Mouse (Mus musculus) heart, embryonic 15.5 days (tissue): Measurements from ENCODE around the gene Ddx11. TPM values are rescaled to one million over a fixed set of nuclear protein-coding genes. Genes with fewer than 3 reads are reported as not detected.

Source experiments
- ATAC-seq: fragments of 200-750 bp; cut with Nextera tagmentation; replicated peaks from 2 replicates; pipeline ENCODE4 v1.8.0; 2017; ENCODE audit warnings: low read depth, moderate TSS enrichment; ENCODE audit not compliant: insufficient number of reproducible peaks, insufficient read depth, low FRiP score
- H3K27ac ChIP-seq: fragments of 300-500 bp; sonication (generic); 2 replicates; pipeline ENCODE4 v1.5.1; 2015; ENCODE audit warnings: mild to moderate bottlenecking, inconsistent platforms
- H3K27me3 ChIP-seq: fragments of 300-500 bp; sonication (generic); 2 replicates; pipeline ENCODE4 v1.6.1; 2015; ENCODE audit warnings: inconsistent platforms
- H3K36me3 ChIP-seq: fragments of 300-500 bp; sonication (generic); 2 replicates; pipeline ENCODE4 v1.6.1; 2015; ENCODE audit warnings: mild to moderate bottlenecking, inconsistent platforms
- H3K4me1 ChIP-seq: fragments of 300-500 bp; sonication (generic); replicated peaks from 2 replicates; pipeline ENCODE4 v1.6.1; 2015; ENCODE audit warnings: inconsistent platforms
- H3K4me2 ChIP-seq: fragments of 300-500 bp; sonication (generic); 2 replicates; pipeline ENCODE4 v1.6.1; 2015; ENCODE audit warnings: inconsistent platforms, mild to moderate bottlenecking, moderate library complexity
- H3K4me3 ChIP-seq: fragments of 300-500 bp; sonication (generic); 2 replicates; pipeline ENCODE4 v1.5.1; 2015; ENCODE audit warnings: mild to moderate bottlenecking, inconsistent platforms
- H3K9ac ChIP-seq: fragments of 300-500 bp; sonication (generic); 2 replicates; pipeline ENCODE4 v1.6.1; 2015; ENCODE audit warnings: mild to moderate bottlenecking, inconsistent platforms
- H3K9me3 ChIP-seq: fragments of 300-500 bp; sonication (generic); replicated peaks from 2 replicates; pipeline ENCODE4 v1.6.1; 2016; ENCODE audit warnings: inconsistent platforms
- WGBS: fragments of 180-500 bp; shearing (Covaris S2); methylation state at CpG from one replicate; pipeline ENCODE4 v1.1.7; 2015; ENCODE audit warnings: mixed read lengths; 5-methylcytosine and 5-hydroxymethylcytosine counted together
- polyA plus RNA-seq: library from polyadenylated mRNA; unstranded; fragments of >200 nt; fragmentation: Nextera tagmentation; extraction: Ambion mirVana; gene quantifications from 2 replicates; pipeline ENCODE4 v1.2.1, GENCODE M21; 2015

The Ddx11 gene
- polyA plus RNA-seq, 1 experiment from 2014 or later, result 9.5 TPM

GRCm38 (mm10) chr17:66092664-66093063, 30.7 kb upstream of the Ddx11 start:
- H3K9ac ChIP-seq, result no peak overlapping the region
- H3K36me3 ChIP-seq, result peaks cover 25% of the 10 kb centered on the region
- ATAC-seq, result no peak
- whole genome bisulfite sequencing, result 80% methylated on average over 3 of the region's 3 CpGs
- H3K4me2 ChIP-seq, result no peak overlapping the region
- no peaks in the 10 kb centered on the region for H3K9me3 ChIP-seq
- peaks cover 3% of the 10 kb centered on the region; the same call in 1 of the 2 replicates for H3K4me1 ChIP-seq
- H3K4me3 ChIP-seq, result no peak overlapping the region
- no peak overlapping the region for H3K27ac ChIP-seq
- no peaks in the 10 kb centered on the region for H3K27me3 ChIP-seq

GRCm38 (mm10) chr17:66100566-66101379, 22.5 kb upstream of the Ddx11 start:
- ATAC-seq, result peak; percentile 58
- H3K9me3 ChIP-seq, result no peaks in the 10 kb centered on the region
- under 1% methylated on average over 41 of the region's 41 CpGs for WGBS
- H3K27me3 ChIP-seq, result no peaks in the 10 kb centered on the region
- peaks cover 26% of the 10 kb centered on the region for H3K4me1 ChIP-seq
- 0 out of 2 replicates have a peak, but pooled peaks cover 3% of the 10 kb centered on the region for H3K36me3 ChIP-seq
- H3K4me3 ChIP-seq, result peak overlapping the region; percentile 81
- H3K27ac ChIP-seq, result peak overlapping the region; percentile 95
- H3K9ac ChIP-seq, result peak overlapping the region; percentile 95
- H3K4me2 ChIP-seq, result peak overlapping the region; percentile 81

DNA sequence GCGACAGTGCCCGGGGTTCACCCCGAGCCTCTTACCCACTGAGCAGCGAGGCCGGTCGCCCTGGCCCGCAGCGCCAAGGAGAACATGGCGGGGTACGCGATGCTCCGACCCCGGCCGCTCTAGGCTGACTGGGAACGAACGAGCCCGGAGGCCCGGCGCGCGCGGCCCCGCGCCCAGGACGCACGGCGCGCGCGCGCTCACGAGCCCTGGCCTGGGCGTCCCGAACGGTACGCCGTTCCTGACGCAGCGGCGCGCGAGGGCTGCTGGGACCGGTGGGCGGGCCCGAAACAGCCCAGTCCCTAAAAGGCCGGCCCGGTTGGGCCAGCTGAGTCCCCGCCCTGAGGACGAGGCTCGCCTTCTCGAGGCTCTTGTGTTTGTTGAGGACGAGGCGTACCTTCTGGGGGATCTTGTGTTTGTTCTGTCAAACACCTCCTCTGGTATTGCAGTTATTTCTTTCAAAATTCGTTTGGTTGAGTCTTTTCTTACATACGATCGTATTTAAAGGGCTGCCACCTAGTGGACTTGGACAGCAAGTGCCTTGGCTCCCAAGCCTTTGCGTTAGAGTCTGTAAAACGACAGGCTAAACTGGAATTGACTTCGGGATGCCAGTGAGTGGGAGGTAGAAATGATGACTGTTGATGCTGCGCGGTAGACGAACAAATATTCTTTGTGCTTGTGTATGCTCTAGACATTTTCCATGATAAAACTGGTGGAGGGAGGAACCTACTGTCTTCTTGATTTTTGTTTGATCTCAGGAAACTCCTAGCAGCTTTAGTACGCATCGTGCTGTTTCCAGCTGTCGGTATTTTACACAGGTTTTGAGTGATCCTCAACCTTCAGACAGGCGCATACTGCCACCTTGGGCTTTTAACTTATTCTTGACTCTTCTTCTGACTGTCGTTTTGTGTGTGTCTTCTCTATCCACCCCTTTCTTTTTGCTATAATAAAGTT, 21.7 kb upstream of the Ddx11 start, which contains the start of gene Ndufv2:
Gene Ndufv2, minus strand, starts transcription at position 180 of the 951 bp plus-strand sequence.
- WGBS, result under 1% methylated on average over 67 of the region's 67 CpGs
- no peaks in the 10 kb centered on the region for H3K9me3 ChIP-seq
- peaks cover 26% of the 10 kb centered on the region for H3K4me1 ChIP-seq
- peak within 1 kb of the TSS; percentile 81 for H3K4me3 ChIP-seq
- H3K27me3 ChIP-seq, result no peaks in the 10 kb centered on the region
- H3K4me2 ChIP-seq, result peak within 1 kb of the TSS; percentile 81
- peak; percentile 100 for ATAC-seq
- peak within 1 kb of the TSS; percentile 95 for H3K27ac ChIP-seq
- H3K36me3 ChIP-seq, result 0 out of 2 replicates have a peak, but pooled peaks cover 3% of the 10 kb centered on the region
- peak within 1 kb of the TSS; percentile 95 for H3K9ac ChIP-seq

DNA sequence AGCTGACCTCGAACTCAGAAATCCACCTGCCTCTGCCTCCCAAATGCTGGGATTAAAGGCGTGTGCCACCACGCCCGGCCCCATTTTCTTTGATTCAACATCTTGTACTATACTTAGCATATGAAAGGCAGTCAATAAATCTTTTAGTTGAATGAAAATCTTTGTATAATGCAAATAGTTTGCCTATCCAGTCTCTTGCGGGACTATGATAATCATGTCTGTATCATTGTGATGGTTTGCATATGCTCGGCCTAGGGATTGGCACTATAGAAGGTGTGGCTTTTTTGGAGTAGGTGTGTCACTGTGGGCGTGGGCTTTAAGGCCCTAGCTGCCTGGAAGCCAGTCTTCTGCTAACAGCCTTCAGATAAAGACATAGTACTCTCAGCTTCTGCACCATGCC, 19.2 kb upstream of the Ddx11 start:
- Histone ChIP-seq H3K4me3 (no peak overlapping the region), H3K9ac (no peak overlapping the region), H3K27me3 (no peaks in the 10 kb centered on the region), H3K27ac (no peak overlapping the region), H3K36me3 (no peaks in the 10 kb centered on the region), H3K4me2 (no peak overlapping the region), H3K4me1 (peaks cover 17% of the 10 kb centered on the region), H3K9me3 (no peaks in the 10 kb centered on the region)
- WGBS, result 87% methylated on average over 7 of the region's 7 CpGs
- no peak for ATAC-seq

- no peaks in the 10 kb centered on the region for H3K36me3 ChIP-seq
- H3K4me2 ChIP-seq, result no peak overlapping the region
- no peak overlapping the region for H3K4me3 ChIP-seq
- 51% methylated on average over 10 of the region's 10 CpGs for WGBS
- peaks cover 14% of the 10 kb centered on the region for H3K4me1 ChIP-seq
- no peak overlapping the region for H3K9ac ChIP-seq
- no peak for ATAC-seq
- no peaks in the 10 kb centered on the region for H3K27me3 ChIP-seq
- no peaks in the 10 kb centered on the region for H3K9me3 ChIP-seq
- H3K27ac ChIP-seq, result no peak overlapping the region
These were observed 16.6 kb upstream of the Ddx11 start for GRCm38 (mm10) chr17:66106601-66107267.

- Histone ChIP-seq H3K4me1 (peaks cover 13% of the 10 kb centered on the region), H3K9ac (no peak overlapping the region), H3K4me3 (no peak overlapping the region), H3K4me2 (no peak overlapping the region), H3K27me3 (no peaks in the 10 kb centered on the region), H3K36me3 (no peaks in the 10 kb centered on the region), H3K9me3 (no peaks in the 10 kb centered on the region), H3K27ac (no peak overlapping the region)
- ATAC-seq, result no peak
- WGBS, result 67% methylated on average over 8 of the region's 8 CpGs
These were observed 15.9 kb upstream of the Ddx11 start for GRCm38 (mm10) chr17:66107466-66107865.

GRCm38 (mm10) chr17:66108198-66108597, 15.1 kb upstream of the Ddx11 start:
- H3K4me3 ChIP-seq, result no peak overlapping the region
- no peak overlapping the region for H3K27ac ChIP-seq
- ATAC-seq, result no peak
- H3K9me3 ChIP-seq, result no peaks in the 10 kb centered on the region
- no peak overlapping the region for H3K4me2 ChIP-seq
- H3K4me1 ChIP-seq, result peaks cover 16% of the 10 kb centered on the region
- no peaks in the 10 kb centered on the region for H3K36me3 ChIP-seq
- WGBS, result 73% methylated on average over 4 of the region's 4 CpGs
- no peaks in the 10 kb centered on the region for H3K27me3 ChIP-seq
- no peak overlapping the region for H3K9ac ChIP-seq

DNA sequence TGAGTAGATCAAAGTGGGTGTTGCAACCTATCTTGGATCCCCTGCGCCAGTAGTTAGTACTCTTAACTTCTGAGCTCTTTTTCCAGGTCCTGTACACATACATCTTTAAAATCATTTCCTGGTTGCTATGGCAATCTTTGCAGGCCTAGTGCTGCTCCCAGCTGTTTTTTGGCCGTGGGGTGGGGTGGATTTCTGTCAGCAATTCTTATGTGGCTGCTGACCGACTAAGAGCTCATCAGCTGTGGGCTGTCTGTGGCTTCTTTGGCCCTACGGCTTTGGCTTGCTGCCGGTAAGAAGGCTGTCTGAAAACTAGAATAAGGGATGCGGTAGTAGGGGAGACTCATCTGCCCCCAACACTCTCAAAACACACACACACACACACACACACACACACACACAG, 12.6 kb upstream of the Ddx11 start:
- 38% methylated on average over 6 of the region's 6 CpGs for WGBS
- Histone ChIP-seq H3K27ac (peak overlapping the region; percentile 87), H3K9me3 (no peaks in the 10 kb centered on the region)

DNA sequence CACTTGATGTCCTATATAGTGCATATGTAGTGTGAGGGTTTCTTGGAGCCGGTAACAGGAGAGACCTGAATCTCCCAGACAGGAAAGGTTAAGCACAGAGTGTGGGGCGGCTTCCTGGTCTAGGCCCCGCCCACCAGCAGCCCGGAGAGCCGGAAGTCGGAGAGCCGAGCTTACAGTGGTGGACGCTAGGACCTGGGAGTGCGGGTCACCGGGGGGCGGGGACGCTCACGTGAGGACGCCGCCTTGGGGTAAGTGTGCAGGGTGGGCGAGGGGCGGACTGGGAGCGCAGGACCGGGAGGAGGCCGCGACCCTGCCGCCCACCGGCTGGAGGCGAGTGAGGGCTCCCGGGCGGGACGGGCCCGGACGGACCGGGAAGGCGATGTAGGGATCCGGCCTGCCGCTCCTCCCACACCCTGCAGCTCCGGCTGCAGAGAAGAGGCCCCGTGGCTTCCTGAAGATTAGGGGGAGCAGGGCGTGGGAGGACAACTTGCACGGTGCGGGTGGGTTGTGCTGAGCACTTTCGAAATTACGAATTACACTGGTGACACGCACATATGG, 11.8 kb upstream of the Ddx11 start, which contains the start of gene Washc1:
Gene Washc1, plus strand, starts transcription at position 144 of the 558 bp plus-strand sequence.
- Histone ChIP-seq H3K27ac (peak within 1 kb of the TSS; percentile 87), H3K4me2 (peak within 1 kb of the TSS; percentile 74), H3K27me3 (no peaks in the 10 kb centered on the region), H3K4me1 (peaks cover 16% of the 10 kb centered on the region), H3K9me3 (no peaks in the 10 kb centered on the region), H3K9ac (peak within 1 kb of the TSS; percentile 88), H3K4me3 (peak within 1 kb of the TSS; percentile 96), H3K36me3 (peaks cover 27% of the 10 kb centered on the region)
- WGBS, result under 1% methylated on average over 41 of the region's 41 CpGs
- peak; percentile 99 for ATAC-seq

More for the DNA sequence above, 12.6 kb upstream of the Ddx11 start:
- Histone ChIP-seq H3K36me3 (peaks cover 19% of the 10 kb centered on the region; the same call in 1 of the 2 replicates), H3K4me1 (peaks cover 16% of the 10 kb centered on the region), H3K9ac (peak overlapping the region; percentile 88; the same call in 1 of the 2 replicates), H3K27me3 (no peaks in the 10 kb centered on the region), H3K4me3 (peak overlapping the region; percentile 96), H3K4me2 (peak overlapping the region; percentile 74)
- no peak for ATAC-seq

DNA sequence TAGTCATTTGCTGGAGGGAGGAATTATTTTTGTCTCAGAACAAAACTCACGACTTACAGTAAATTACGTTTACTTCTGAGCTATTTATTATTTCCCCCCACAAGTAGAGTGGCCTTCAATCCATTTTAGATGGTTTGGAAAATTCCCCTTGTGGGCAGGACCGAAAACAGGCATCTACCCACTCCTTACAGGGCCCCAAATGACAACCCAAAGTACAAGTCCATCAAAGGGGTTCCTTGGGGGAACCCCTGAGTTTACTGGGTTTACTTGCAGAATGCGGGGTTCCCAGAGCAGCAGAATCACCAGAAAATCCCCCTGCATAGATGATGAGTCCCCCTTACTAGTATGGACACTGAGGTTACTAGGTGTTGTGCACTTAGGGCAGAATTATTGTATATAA, 11.2 kb upstream of the Ddx11 start:
- Histone ChIP-seq H3K9me3 (no peaks in the 10 kb centered on the region), H3K36me3 (peaks cover 33% of the 10 kb centered on the region), H3K27ac (peak overlapping the region; percentile 87; the same call in 1 of the 2 replicates), H3K27me3 (no peaks in the 10 kb centered on the region), H3K4me3 (peak overlapping the region; percentile 96), H3K9ac (peak overlapping the region; percentile 88), H3K4me2 (peak overlapping the region; percentile 74), H3K4me1 (peaks cover 16% of the 10 kb centered on the region)
- 37% methylated on average over 4 of the region's 4 CpGs for WGBS
- no peak for ATAC-seq
